Mouse (Mus musculus): Measurements from ENCODE around the gene Ppt1.

The Ppt1 gene

DNA sequence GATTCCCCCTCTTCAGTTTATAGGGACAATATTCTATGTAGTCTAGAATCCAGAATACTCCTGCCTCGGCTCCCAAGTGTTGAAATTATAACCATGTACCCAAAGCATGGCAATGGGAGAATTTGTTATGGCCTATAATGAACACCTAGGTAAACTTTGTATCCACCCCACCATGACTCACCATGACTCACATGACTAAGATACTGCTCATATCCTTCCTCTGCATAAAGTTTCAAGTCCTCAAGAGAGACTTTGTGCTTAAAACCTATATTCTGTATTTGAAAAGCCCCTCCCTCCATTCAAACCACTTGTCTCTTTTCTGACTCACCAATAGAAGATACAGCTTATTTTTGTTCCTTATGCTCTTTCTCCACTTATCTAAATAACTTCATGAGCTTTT, 32.0 kb downstream of the Ppt1 start:
- DNase-seq (ENCODE audit: extremely low read depth, low read depth, low spot score): no peak

DNA sequence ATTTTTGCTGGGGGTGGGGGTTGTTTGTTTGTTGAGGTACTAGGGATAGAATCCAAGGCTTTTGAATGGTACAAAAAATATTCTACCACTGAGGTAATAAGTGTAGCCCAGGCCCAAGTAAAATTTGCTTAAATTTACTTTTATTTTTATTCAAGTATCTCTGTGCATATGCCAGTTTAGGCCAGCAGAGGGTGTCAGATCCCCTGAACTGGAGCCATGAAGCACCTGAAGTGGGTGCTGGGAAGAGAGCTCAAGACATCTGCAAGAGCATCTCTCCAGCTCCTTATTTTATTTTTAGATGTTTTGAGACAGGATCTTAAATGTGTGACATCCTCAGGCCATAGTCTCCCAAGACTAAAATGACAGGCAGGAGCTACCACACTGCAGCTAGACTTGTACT, 34.0 kb downstream of the Ppt1 start:
- no peak for DNase-seq (ENCODE audit: extremely low read depth, low read depth, low spot score)

DNA sequence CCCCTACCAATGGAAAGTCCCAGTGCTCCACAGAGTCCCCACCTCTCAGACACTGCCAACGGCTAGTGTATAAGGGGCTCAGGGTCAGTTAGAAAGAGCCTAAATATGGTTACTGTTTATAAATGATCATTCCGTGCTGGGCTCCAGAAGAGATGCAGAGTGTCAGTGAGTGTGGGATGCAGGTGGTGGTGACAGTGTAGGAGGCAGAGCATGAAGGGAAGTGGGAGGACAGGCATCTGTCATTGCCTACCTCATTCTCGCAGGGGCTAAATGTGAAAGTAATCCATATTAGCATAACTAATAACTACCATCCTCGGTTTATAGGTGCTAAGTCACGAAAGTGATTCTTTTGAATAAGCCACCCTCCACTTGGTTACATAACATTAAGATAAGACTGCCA, 34.7 kb downstream of the Ppt1 start:
- DNase-seq (ENCODE audit: extremely low read depth, low read depth, low spot score): no peak

DNA sequence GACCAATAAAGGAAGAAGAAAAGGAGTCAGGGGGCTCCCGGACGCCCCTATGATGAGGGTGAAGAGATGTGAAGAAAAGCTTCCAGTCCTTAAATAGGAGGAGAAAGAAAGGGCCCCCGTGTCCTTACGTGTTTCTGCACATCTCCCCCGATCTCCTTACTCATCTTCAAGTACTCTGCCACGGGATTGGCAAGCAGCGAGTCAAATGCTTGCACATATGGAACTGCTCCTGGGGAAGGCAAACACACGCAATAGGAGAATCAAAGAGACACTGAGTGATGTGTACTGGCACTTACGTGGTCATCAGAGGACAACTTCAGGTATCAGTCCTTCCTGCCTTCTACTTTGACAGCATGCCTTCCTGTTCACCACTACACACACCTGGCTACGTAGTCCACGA, 35.2 kb downstream of the Ppt1 start:
- DNase-seq (ENCODE audit: extremely low read depth, low read depth, low spot score): no peak

DNA sequence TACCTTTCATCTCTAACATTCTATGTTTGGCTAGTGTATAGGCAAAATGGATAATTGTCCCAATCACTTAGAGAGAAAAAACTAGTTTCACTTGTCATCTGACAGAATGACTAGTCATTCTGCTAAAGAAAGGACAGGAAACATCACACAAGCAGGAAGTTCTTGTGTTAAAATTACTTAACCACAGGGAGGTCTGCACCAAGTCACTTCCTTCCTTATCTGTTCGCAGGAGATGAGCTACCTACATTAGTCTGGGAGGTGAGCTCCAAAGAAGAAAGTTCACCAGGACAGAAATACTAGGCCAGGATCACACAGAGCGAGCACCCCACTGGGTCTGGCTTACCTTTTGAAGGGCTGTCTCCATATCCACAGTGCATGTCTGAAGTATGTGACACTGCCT, 35.9 kb downstream of the Ppt1 start:
- no peak for DNase-seq (ENCODE audit: extremely low read depth, low read depth, low spot score)

DNA sequence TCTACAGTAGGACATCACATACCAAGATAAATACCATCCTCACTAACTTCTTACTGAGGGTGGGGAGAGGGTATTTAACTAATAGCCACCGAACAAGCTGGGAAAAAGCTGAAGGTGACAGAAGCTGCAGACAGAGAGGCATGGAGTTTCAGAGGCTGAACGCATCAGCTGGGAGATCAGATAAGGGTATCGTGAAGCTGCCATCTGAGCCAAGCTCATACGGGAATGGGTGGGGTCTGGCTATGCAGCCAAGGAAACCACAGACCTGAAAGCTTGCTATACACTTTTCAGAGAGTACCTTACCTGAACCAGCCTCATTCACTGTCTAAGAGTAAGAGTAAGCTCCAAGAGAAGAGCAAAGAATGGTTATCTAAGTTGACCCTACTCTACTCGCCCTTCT, 37.0 kb downstream of the Ppt1 start:
- no peak for DNase-seq (ENCODE audit: extremely low read depth, low read depth, low spot score)

DNA sequence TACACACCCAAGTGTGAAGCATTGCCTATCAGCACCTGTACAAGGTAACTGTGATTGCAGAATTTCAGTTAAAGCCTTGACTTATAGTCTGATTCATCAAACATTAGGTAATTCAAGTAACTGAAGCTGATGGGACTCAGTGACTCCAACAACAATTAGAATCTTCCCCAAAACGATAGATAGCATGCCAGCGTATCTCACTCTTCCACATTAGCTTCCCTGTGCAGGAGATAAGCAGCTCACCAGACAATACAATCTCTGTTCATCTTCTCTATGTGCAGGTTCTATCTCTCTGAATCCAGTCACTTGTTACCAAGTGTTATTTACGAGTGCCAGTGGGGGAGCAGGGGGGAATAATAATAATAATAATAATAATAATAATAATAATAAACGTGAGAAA, 37.5 kb downstream of the Ppt1 start:
- DNase-seq (ENCODE audit: extremely low read depth, low read depth, low spot score): no peak

DNA sequence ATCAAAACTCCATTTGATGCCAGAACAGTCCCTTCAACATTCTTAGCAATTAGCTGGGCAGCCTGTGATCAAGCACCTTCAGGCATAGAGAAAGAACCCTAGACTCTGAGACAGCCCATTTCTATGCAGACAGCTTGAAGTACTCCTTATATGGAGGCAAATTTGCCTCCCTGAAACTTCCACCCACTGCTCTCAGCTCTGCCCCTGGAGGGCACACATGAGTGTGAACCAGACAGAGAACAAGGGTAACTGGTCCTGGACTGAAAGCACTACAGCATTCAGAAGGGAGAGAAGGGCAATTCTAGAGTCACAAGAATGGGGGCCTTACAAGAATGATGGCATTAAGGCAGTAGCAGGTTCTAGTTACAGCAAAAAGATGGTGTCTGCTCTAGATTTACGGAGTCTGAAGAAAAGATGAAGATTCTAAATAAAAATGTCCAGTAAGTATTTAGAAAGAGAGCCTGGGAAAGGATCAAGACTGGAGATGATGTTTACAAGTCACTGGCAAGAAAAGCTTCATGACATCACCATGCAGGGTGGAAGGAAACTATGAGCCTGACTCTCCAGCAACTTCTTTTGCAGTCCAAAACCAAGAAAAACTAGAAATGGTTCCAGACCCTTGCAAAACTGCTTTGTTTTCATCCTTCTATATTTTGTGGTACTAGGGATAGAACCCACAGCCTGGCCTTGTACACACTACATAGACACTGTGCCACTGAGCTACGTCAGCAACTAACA, 42.5 kb downstream of the Ppt1 start:
- no peak for DNase-seq (ENCODE audit: extremely low read depth, low read depth, low spot score)

DNA sequence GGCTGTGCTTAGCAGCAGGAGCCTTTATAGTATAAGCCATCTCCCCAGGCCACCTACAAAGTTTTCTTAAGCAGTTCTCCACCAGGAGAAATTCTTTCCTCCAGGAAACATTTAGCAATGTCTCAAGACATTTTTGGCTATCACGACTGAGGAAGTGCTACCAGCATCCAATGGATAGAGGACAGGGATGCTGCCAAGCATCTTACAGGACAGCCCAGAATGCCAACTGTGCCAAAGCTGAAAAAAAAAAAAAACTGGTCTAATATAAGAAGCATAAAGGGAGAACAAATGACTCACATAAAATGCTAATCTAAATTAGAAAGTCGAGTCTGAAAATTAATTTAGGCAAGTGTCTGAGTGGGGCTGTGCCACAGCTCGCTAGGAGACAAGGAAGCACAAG, 46.5 kb downstream of the Ppt1 start:
- DNase-seq (ENCODE audit: extremely low read depth, low read depth, low spot score): no peak

DNA sequence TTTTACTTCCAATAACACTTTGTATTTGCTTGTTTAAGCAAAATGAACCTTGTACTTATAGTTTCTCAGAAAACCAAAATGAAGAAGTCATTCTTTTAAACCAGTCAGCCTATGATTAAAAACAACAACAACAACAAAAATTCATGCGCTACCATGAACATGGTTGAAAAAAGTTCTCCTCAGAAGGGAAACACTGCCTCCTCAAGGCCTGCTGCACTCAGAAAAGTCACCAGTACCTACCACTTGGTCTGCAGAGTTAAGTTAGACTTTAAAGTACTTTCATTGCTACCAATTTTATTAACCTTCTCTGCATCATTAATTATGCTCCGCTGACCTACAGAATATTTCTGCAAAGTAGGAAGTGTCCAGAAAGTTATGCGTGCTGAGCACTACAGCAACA, 47.3 kb downstream of the Ppt1 start:
- no peak for DNase-seq (ENCODE audit: extremely low read depth, low read depth, low spot score)

DNA sequence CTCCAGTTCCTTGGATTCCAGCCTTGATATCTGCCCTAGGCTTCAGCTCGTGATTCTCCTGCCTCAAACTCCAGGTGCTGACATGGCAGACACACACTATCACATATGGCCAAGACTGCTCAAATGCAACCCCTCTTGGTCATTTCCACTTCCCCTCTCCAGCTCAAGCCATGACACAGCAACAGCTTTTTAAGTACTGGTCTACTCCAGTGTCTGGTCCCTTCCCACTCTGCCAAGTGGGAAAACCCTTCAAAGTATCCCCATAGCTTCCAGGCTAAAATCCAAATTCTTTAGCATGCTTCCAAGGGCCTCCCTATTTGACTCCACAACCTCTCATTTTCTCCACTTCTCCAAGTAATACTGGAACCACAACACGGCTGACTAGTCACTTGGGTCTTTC, 48.0 kb downstream of the Ppt1 start:
- no peak for DNase-seq (ENCODE audit: extremely low read depth, low read depth, low spot score)

DNA sequence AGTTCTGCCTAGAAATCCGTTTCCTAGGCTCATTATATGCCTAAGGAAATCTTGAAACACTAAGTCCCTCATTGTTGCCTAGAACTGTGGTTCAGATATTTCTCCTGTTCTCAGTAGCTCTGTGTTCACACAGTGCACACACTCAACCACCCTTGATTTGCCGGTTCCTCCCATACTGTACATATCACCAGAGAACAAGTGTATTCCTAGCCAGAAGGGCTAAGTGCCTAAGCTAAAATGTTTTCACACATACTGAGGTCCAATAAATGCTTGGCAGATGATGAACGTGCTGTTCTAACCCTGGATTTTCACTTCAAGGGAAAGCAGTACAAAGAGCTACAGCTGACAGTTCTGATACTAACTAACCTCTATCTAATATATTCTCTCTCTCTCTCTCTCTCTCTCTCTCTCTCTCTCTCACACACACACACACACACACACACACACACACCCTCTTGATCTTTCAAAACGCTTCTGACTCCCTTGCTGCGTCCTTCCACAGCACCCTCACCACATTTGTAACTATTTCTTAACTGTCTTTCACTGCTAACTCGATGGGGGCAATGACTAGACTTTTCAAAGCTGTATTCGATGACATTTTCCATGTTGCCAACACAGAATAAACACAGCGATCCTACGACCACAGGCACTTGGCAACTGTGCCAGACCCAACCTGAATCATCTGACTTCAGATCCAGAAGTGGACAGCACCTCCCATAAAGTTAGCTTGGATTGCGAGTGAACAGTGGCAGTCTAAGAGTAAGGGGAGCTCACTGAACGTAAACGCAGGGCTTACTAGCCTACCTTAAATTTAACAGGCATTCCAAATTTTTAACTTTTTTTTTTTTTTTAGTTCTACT, 48.7 kb downstream of the Ppt1 start:
- DNase-seq (ENCODE audit: extremely low read depth, low read depth, low spot score): no peak

DNA sequence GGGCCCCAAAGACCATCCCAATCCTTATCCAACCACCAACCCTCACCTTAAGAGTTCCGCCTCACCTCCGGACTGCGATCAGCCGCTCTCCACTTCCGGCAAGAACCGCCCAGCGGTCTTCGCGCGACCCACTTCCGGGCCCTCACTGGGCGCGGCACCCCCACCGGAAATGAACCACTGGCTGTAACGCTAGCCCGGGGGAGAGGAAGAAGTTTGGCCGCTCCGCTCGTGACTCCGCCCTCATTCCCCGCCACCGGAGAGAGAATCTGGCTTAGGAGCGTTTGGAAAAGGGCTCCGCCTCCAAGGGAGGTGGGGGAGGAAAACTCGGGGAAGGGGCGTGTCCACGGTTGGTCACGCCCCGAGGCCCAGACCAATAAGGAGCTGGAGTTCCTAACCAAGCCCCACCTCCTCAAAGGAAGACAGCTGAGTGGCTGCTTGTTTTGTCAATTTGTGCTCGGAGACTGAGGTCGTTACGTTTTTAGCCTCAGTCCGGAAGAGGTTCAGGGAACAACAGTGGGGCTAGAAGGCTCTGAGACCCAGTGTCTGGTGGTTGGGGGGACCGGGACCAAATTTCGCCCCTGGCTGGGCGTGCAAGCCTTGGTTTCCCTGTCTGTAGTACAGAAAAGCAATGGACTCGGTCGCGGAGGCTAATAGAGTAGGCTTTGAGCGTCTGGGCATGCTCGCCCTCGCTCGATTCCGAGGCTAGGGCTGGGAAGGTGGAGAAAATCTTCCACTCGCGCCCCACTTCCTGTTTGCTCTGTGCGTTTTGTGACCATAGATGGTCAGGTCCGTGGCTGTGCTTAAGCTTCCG, 49.9 kb downstream of the Ppt1 start, which contains the start of gene Cap1:
TSS of gene Cap1 (minus strand) at position 289 of the 811 bp plus-strand sequence.
- peak; percentile 83 for DNase-seq (ENCODE audit: extremely low read depth, low read depth, low spot score)

DNA sequence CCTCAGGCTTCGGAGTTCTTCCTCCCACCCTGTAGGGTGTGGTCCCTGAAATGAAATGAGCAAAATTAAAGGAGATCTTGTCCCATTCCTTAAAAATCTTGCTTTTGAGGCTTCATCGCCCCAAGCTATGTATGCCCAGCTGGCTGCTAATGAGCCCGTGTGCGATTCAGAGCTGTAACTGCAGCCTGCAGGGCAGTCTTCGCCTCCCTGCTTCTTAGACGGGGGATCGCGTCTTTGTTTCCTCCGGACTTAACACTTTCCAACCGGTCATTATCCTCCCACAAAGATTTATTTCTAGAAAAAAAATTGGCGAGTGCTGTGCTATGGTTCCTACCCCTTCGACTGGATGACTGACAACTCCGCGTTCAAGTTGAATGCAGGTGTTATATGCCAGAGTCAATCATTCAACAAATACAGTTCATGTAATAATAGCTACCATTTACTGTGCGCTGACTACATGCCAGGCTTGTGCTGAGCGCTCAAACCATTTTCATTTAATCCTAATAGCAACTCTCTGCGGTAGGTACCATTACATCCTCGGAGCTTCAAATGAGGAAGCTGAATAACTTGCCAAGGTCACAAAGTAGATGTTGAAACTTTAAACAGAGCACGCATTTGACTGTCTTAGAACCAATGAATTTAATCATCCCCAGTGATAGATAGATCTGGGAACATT, 50.7 kb downstream of the Ppt1 start:
- no peak for DNase-seq (ENCODE audit: extremely low read depth, low read depth, low spot score)

DNA sequence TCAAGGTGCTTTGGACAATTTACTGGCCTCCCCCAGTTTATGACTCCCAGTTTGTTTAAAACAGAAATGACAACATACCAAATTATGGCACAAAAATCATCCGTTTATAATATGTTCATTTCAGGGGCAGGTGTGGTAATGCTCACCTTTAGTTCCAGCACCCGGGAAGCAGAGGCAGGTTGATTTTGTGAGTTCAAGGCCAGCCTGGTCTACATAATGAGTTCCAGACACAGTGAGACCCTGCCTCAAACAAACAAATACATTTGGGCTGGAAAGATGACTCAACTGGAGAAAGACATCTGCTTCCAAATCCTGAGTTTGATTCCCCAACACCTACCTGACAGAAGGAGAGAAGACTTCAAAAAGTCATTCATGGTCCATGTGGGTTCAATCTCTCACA, 51.3 kb downstream of the Ppt1 start:
- no peak for DNase-seq (ENCODE audit: extremely low read depth, low read depth, low spot score)

DNA sequence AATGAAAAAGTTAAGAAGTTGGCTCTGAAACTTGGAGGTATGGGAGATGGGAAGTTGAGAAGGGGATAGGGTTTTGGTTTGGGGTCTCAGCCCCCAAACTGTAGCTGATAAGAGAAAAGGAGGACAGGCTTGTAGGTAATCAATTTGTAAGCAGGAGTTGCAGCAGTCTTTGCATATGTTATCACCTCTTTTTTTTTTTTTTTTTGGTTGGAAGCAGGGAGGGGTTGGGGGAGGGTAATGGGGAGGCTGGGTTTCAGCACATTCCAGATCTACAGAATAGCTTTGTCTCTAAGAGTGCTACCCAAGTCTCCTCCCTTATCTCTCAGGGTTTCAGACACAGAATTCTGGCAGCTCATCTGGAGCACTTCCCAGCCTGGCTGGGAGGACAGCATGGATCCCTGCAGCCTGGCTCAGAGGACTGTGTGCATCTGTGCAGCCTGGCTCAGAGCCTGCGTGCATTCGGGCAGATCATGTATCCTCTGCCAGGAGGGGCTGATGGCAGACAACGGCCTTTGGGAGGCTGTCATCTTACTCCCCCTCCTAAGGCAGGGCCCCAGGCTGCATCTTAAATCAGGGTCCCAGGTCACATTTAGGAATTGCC, 54.9 kb downstream of the Ppt1 start:
- no peak for DNase-seq (ENCODE audit: extremely low read depth, low read depth, low spot score)

DNA sequence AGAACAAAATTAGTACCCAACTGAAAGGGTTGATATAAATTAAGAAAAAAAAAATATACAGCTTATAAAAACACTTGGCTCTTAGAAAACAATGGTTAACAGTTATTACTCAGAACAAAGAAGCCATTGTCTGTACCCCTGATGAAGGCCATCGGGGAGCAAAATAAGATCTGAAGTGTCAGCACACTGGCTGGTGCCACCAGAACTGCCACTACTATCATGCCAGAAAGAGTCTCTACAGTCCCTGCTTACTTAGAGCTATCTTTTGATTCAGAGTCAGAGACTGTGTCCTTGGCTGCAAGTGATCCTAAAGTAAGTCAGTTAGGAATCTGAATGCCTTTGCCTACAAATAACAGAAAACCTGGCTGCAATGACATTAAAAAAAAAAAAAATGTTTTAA, 55.6 kb downstream of the Ppt1 start:
- no peak for DNase-seq (ENCODE audit: extremely low read depth, low read depth, low spot score)

DNA sequence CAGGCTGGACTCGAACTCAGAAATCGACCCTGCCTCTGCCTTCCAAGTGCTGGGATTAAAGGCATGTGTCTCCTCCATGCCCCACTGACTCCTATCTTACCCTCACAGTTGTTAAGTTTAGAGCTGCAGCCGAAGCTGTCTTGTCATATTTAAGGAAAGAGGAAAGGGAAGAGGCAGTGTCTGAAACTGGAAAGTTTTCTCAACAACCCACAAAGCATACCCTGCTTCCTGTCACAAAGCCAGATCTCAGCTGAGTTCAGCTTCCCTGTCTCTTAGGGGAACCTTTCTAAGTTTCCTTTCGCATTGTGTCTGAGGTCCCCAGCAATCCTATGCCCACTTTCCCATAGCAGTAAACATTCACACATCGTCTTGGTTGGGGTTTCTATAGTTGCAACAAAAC, 56.1 kb downstream of the Ppt1 start:
- DNase-seq (ENCODE audit: extremely low read depth, low read depth, low spot score): no peak

DNA sequence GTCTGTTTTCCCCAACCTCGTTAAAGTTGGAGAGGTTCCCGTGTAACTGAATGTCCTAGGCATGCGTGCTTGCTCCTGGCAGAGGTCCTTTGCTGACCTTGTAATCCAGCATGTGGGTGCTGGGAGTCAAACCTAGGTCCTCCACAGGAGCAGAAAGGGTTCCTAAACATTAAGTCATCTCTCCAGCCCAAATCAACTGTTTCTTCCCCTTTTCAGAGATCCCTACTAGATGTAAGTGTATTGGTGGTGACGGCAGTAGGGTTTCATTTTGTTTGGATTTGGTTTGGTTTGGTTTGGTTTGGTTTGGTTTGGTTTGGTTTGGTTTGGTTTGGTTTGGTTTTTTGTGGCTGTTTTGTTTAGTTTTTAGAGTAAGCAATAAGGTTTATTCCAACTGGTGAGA, 61.7 kb downstream of the Ppt1 start:
- no peak for DNase-seq (ENCODE audit: extremely low read depth, low read depth, low spot score)

DNA sequence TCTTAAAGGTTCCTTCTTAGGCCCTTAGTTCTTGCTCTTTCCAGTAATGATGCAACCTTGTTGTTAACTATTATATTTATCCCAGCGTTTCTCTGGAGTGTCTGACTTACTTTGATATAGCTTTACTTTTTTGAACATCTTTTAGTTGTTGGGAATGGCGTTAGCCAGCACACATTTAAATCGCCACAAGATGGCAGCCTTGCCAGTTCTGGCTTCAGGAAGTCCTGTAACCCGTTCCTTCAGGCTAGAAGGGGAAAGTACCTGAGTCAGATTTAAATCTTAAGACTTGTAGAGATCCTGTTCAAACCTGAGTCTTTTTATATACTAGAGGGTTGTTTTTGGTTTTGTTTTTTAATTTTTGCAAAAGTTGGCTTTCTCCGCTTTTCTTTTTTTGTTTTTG, 62.3 kb downstream of the Ppt1 start:
- no peak for DNase-seq (ENCODE audit: extremely low read depth, low read depth, low spot score)

DNA sequence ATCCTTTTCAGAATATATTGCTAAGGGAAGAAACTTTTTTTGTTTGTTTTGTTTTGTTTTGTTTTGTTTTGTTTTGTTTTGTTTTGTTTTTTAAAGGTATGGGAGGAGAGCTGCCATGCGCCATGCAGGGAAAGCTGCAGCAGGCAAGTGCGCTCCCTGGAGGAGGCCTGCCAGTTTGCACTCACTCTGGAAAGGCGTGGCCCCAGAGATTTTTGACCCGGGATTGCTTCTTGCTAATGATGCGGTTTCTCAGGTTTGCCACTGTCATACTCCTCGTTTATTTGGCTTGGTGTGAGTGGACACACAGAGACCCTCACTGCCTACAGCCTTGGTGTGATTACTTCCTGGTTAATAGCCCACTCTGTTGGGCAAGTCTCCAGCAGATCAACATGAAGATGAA, 66.1 kb downstream of the Ppt1 start:
- no peak for DNase-seq (ENCODE audit: extremely low read depth, low read depth, low spot score)

All from fat pad, adult 2 months (tissue).